Mouse (Mus musculus): ENCODE data around the gene Tubb3. TPM values are rescaled to one million over a fixed set of nuclear protein-coding genes. Genes with fewer than 3 reads are reported as not detected.

Gene Tubb3
- polyA plus RNA-seq, 1 experiment from 2014 or later, result 40.1 TPM

- no peak for ATAC-seq (ENCODE audit: insufficient number of reproducible peaks, insufficient read depth, low FRiP score, low TSS enrichment, low read depth)
- no peak overlapping the region for H3K27ac ChIP-seq
- no peak overlapping the region for H3K4me3 ChIP-seq
- no peaks in the 10 kb centered on the region for H3K4me1 ChIP-seq
- WGBS, result 79% methylated on average over 4 of the region's 4 CpGs
- peaks cover 55% of the 10 kb centered on the region for H3K36me3 ChIP-seq
- no peaks in the 10 kb centered on the region for H3K9me3 ChIP-seq
- no peak overlapping the region for H3K9ac ChIP-seq
- H3K27me3 ChIP-seq, result no peaks in the 10 kb centered on the region
- no peak overlapping the region for H3K4me2 ChIP-seq
These were observed 52.4 kb downstream of the Tubb3 start for GRCm38 (mm10) chr8:123463651-123464050.

GRCm38 (mm10) chr8:123467476-123467875, 56.3 kb downstream of the Tubb3 start:
- ATAC-seq (ENCODE audit: insufficient number of reproducible peaks, insufficient read depth, low FRiP score, low TSS enrichment, low read depth), result no peak
- Histone ChIP-seq H3K4me2 (no peak overlapping the region), H3K36me3 (peaks cover 17% of the 10 kb centered on the region), H3K27ac (no peak overlapping the region), H3K9me3 (no peaks in the 10 kb centered on the region), H3K4me1 (no peaks in the 10 kb centered on the region), H3K4me3 (no peak overlapping the region), H3K9ac (no peak overlapping the region), H3K27me3 (no peaks in the 10 kb centered on the region)
- 74% methylated on average over 3 of the region's 3 CpGs for WGBS

Other genes starting within 250 kb of the Tubb3 start
- 2.4 and 4.1 TPM in 2 replicates for gene Dpep1, start 225.2 kb upstream of the Tubb3 start, polyA plus RNA-seq (2015; fragmentation: Nextera tagmentation; extraction: Ambion mirVana)
- 153 and 164 TPM in 2 replicates for gene Chmp1a, start 198.7 kb upstream of the Tubb3 start, polyA plus RNA-seq (2015; fragmentation: Nextera tagmentation; extraction: Ambion mirVana)
- gene Spata33, start 198.6 kb upstream of the Tubb3 start, polyA plus RNA-seq (2015; fragmentation: Nextera tagmentation; extraction: Ambion mirVana), result 5.8 and 5.9 TPM in 2 replicates
- gene Cdk10, start 186.6 kb upstream of the Tubb3 start, polyA plus RNA-seq (2015; fragmentation: Nextera tagmentation; extraction: Ambion mirVana), result 39.5 and 44.3 TPM in 2 replicates
- 4.6 and 5.1 TPM in 2 replicates for gene Spata2l, start 175.2 kb upstream of the Tubb3 start, polyA plus RNA-seq (2015; fragmentation: Nextera tagmentation; extraction: Ambion mirVana)
- gene Zfp276, start 157.2 kb upstream of the Tubb3 start, polyA plus RNA-seq (2015; fragmentation: Nextera tagmentation; extraction: Ambion mirVana), result 27.0 and 29.3 TPM in 2 replicates
- gene Vps9d1, start 157.1 kb upstream of the Tubb3 start, polyA plus RNA-seq (2015; fragmentation: Nextera tagmentation; extraction: Ambion mirVana), result 32.6 and 33.3 TPM in 2 replicates
- 27.2 and 28.8 TPM in 2 replicates for gene Fanca, start 92.8 kb upstream of the Tubb3 start, polyA plus RNA-seq (2015; fragmentation: Nextera tagmentation; extraction: Ambion mirVana)
- 1.9 and 2.2 TPM in 2 replicates for gene Spire2, start 78.7 kb upstream of the Tubb3 start, polyA plus RNA-seq (2015; fragmentation: Nextera tagmentation; extraction: Ambion mirVana)
- gene Tcf25, start 37.7 kb upstream of the Tubb3 start, polyA plus RNA-seq (2015; fragmentation: Nextera tagmentation; extraction: Ambion mirVana), result 148 and 162 TPM in 2 replicates
- gene Mc1r, start 4.3 kb upstream of the Tubb3 start, polyA plus RNA-seq (2015; fragmentation: Nextera tagmentation; extraction: Ambion mirVana), result 0.14 and 0.17 TPM in 2 replicates
- gene Def8, start 12.1 kb downstream of the Tubb3 start, polyA plus RNA-seq (2015; fragmentation: Nextera tagmentation; extraction: Ambion mirVana), result 38.3 and 43.2 TPM in 2 replicates
- 52.8 and 54.4 TPM in 2 replicates for gene Afg3l1, start 66.5 kb downstream of the Tubb3 start, polyA plus RNA-seq (2015; fragmentation: Nextera tagmentation; extraction: Ambion mirVana)
- 5.3 and 6.0 TPM in 2 replicates for gene Dbndd1, start 104.0 kb downstream of the Tubb3 start, polyA plus RNA-seq (2015; fragmentation: Nextera tagmentation; extraction: Ambion mirVana)
- 36.5 and 38.5 TPM in 2 replicates for gene Gas8, start 107.4 kb downstream of the Tubb3 start, polyA plus RNA-seq (2015; fragmentation: Nextera tagmentation; extraction: Ambion mirVana)
- 6.9 and 8.3 TPM in 2 replicates for gene Rhou, start 242.5 kb downstream of the Tubb3 start, polyA plus RNA-seq (2015; fragmentation: Nextera tagmentation; extraction: Ambion mirVana)